Mouse (Mus musculus) G1E (cell line): ENCODE results near the gene Prlh. TPM values are rescaled to one million over a fixed set of nuclear protein-coding genes. Genes with fewer than 3 reads are reported as not detected.

Source experiments
- ATAC-seq: 2 replicates; pipeline ENCODE4 v1.8.0; 2016; ENCODE audit warnings: mild to moderate bottlenecking; ENCODE audit not compliant: insufficient number of reproducible peaks, poor library complexity, low FRiP score, severe bottlenecking; ENCODE audit errors: extremely low read depth
- DNase-seq: peaks from one replicate; pipeline ENCODE4 v3.0.0; 2012; ENCODE audit warnings: low spot score
- H3K27me3 ChIP-seq: 2 replicates; pipeline ENCODE4 v1.6.1; 2012; ENCODE audit warnings: mild to moderate bottlenecking, low read length, inconsistent platforms; ENCODE audit not compliant: insufficient read depth
- H3K36me3 ChIP-seq: replicated peaks from 2 replicates; pipeline ENCODE3; 2012; ENCODE audit warnings: mild to moderate bottlenecking, inconsistent platforms
- H3K4me1 ChIP-seq: 2 replicates; pipeline ENCODE4 v1.6.1; 2012; ENCODE audit warnings: low read depth, low read length, inconsistent platforms, mixed read lengths; ENCODE audit not compliant: insufficient read depth
- H3K4me3 ChIP-seq: 2 replicates; pipeline ENCODE4 v1.5.1; 2012; ENCODE audit warnings: low read depth, mild to moderate bottlenecking, inconsistent platforms, low read length, moderate library complexity, mixed read lengths
- H3K9me3 ChIP-seq: replicated peaks from 2 replicates; pipeline ENCODE4 v1.6.1; 2012; ENCODE audit warnings: inconsistent platforms
- CTCF ChIP-seq: IDR thresholded peaks from 2 replicates; pipeline ENCODE4 v1.5.1; 2012; ENCODE audit warnings: low read depth, low read length, inconsistent platforms, mixed read lengths
- GATA1 ChIP-seq: IDR thresholded peaks from 2 replicates; pipeline ENCODE4 v1.6.1; 2012; ENCODE audit warnings: borderline replicate concordance, low read length, inconsistent platforms, mixed read lengths
- GATA2 ChIP-seq: IDR thresholded peaks from 2 replicates; pipeline ENCODE4 v1.6.1; 2012; ENCODE audit warnings: low read depth, low read length, inconsistent platforms, borderline replicate concordance
- POLR2AphosphoS5 ChIP-seq: IDR thresholded peaks from 2 replicates; pipeline ENCODE4 v1.6.1; 2012; ENCODE audit warnings: low read depth, low read length, inconsistent platforms; ENCODE audit not compliant: insufficient replicate concordance
- TAL1 ChIP-seq: conservative IDR thresholded peaks from 2 replicates; pipeline ENCODE4 v1.6.1; 2012; ENCODE audit warnings: low read depth, low read length, inconsistent platforms, mixed read lengths
- polyA plus RNA-seq: library from polyadenylated mRNA; stranded (reverse); fragments of >175 nt; gene quantifications from 2 replicates; pipeline ENCODE4 v1.2.3, GENCODE M21; 2012
- total RNA-seq, 2 experiments: library from RNA; stranded (forward) in 1 of 2; stranded (reverse) in 1 of 2; fragments of 200-1000 nt in 1 of 2; fragments of >200 nt in 1 of 2; fragmentation: Nextera tagmentation in 1 of 2; gene quantifications; 2 replicates each; pipeline ENCODE4 v1.2.3; 2014 to 2017

Prlh gene
- total and polyA plus RNA-seq, 3 experiments, result not detected

DNA sequence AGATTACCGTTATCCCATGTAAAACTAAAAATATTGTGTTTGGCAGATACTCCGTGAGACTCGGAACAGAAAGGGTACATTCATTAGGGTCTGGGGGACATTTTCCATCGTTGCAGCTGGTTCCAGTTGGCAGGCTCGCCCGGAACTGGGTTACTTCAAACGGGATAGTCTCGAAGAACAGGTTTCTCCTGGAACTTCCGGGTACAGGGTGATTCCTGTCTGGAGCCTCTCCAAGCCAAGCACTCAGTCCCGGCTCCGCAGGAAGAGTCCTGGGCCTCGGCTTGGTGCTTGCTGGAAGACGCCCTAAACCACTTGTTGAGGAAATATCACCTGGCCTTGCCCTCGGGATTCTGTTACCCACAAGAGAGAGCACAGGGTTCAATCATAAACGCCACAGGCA is 25.6 kb upstream of the Prlh start:
- DNase-seq (no peak), ATAC-seq (no peak)
- TF ChIP-seq CTCF (no peak), POLR2AphosphoS5 (no peak), GATA2 (no peak), GATA1 (no peak), TAL1 (no peak)
- Histone ChIP-seq H3K4me1 (no peaks in the 10 kb centered on the region), H3K27me3 (no peaks in the 10 kb centered on the region; the same call in 1 of the 2 replicates), H3K4me3 (no peak overlapping the region), H3K36me3 (no peaks in the 10 kb centered on the region), H3K9me3 (peaks cover 85% of the 10 kb centered on the region)

DNA sequence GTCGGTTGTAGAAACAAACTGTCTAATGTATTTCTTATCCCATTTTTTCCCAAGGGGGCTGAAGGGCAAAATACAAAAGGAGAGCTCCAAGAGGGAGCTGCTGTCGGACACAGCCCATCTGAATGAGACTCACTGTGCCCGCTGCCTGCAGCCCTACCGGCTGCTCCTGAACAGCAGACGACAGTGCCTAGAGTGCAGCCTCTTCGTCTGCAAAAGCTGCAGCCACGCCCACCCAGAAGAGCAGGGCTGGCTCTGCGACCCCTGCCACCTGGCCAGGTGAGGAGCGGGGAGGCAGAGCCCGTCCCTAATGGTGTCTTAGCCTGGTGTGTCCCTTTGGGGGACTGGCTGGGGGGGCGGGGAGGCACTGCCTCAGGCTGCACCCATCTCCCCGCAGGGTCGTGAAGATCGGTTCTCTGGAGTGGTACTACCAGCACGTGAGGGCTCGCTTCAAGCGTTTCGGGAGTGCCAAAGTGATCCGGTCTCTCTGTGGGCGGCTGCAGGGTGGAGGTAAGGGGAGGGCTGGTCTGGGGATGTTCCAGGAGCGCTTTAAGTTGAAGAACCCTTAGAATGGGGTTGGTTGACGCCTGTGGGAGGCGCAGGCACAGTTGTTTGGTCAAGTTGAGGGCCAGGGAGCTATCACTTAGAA is 24.9 kb upstream of the Prlh start:
- no peak for TF ChIP-seq POLR2AphosphoS5
- TF ChIP-seq CTCF, result no peak
- TF ChIP-seq GATA2, result no peak
- no peak for TF ChIP-seq TAL1
- Histone ChIP-seq H3K27me3 (no peaks in the 10 kb centered on the region; the same call in 1 of the 2 replicates), H3K4me3 (no peak overlapping the region; the same call in 1 of the 2 replicates), H3K4me1 (no peaks in the 10 kb centered on the region), H3K36me3 (no peaks in the 10 kb centered on the region), H3K9me3 (peaks cover 85% of the 10 kb centered on the region)
- ATAC-seq (no peak), DNase-seq (no peak)

DNA sequence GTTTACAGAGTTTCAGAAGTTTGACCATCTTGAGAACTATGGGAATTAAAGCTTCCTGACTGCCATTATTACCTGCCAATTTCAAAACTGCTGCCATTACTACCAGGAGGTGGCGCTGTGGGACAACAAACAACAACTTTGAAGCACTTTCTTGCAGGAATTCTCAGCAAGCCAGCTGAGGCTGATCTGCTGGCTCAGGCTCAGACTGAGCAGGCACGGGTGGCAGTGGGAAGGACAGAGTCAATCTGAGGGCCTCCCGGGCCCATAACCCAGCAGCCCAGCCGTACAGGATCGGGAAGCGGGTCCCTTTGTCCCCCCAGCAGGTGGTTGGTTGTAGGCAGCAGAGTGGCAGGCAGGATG is 24.4 kb upstream of the Prlh start:
- DNase-seq, result no peak
- Histone ChIP-seq H3K4me3 (no peak overlapping the region), H3K9me3 (peaks cover 86% of the 10 kb centered on the region), H3K27me3 (no peaks in the 10 kb centered on the region; the same call in 1 of the 2 replicates), H3K4me1 (no peaks in the 10 kb centered on the region), H3K36me3 (no peaks in the 10 kb centered on the region)
- ATAC-seq, result no peak
- TF ChIP-seq CTCF (0 out of 2 replicates have a peak, but pooled peaks have one; percentile 5), GATA1 (no peak), TAL1 (no peak)

DNA sequence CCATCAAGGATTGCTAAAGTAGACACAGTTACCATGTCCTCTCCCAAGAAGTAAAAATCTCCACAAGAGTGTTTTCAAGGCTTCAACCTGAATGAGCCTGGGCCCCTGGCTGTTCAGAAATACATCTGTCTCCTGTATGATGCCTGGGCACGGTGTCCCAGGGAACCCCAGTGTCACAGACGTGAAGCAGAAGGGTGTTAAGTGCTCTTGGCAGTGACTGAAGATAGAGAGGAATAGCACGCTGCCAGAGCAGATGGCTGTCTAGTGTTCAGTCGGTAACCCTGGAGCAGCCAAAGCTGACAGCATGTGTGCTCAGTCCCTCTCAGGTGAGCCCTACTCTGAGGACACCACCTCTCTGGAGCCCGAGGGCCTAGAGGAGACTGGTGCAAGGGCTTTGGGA is 19.9 kb upstream of the Prlh start:
- no peak overlapping the region for H3K4me3 ChIP-seq
- DNase-seq, result no peak
- H3K9me3 ChIP-seq, result peaks cover 86% of the 10 kb centered on the region
- no peaks in the 10 kb centered on the region; the same call in 1 of the 2 replicates for H3K27me3 ChIP-seq
- TF ChIP-seq POLR2AphosphoS5 (no peak), GATA1 (no peak), TAL1 (no peak), GATA2 (no peak), CTCF (no peak)
- H3K4me1 ChIP-seq, result no peaks in the 10 kb centered on the region
- H3K36me3 ChIP-seq, result no peaks in the 10 kb centered on the region
- no peak for ATAC-seq

DNA sequence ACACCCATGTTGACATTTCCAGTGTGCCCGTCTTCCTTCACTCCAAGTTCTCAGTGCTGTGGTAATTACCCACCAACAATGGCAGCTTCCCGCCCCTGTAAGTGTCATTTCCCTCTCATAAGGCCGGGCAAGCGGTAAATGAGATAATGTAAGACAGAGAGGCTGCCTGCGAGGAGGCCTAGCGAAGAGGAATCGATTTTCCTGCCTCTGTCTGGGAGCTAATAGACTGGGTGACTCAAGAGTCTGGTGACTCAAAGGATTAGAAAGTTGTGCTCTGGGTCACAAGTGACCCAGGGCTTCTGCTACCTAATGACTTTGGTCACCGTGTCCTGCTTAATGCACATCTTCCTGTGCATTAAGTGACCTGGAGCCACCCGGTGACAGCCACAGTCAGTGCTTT is 15.9 kb upstream of the Prlh start:
- Histone ChIP-seq H3K4me3 (no peak overlapping the region), H3K27me3 (no peaks in the 10 kb centered on the region), H3K9me3 (peaks cover 84% of the 10 kb centered on the region), H3K36me3 (no peaks in the 10 kb centered on the region), H3K4me1 (no peaks in the 10 kb centered on the region)
- DNase-seq, result no peak
- TF ChIP-seq POLR2AphosphoS5, result no peak
- no peak for TF ChIP-seq CTCF
- ATAC-seq, result no peak

DNA sequence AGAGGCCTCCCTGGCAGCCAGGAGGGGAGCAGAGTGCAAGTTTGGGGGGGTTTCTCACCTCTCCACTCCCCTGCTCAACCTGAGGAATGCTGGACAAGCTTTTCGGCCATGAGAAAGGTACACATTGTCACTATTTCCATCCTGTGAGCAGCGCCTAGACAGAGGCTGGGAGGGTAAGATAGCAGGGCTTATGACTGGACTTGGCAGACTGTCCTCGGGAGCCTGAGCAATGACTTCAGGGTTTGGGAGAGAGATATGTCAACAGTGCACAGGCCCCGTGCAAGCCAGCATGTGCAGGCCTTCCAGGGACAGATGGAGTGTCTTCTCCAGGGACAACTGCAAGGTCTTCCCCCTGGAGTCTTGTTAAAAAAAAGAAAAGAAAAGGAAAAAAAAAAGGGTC is 12.9 kb upstream of the Prlh start:
- ATAC-seq, result no peak
- H3K4me3 ChIP-seq, result no peak overlapping the region
- no peaks in the 10 kb centered on the region for H3K4me1 ChIP-seq
- no peak for TF ChIP-seq TAL1
- TF ChIP-seq POLR2AphosphoS5, result no peak
- no peak for TF ChIP-seq GATA1
- no peak for TF ChIP-seq CTCF
- no peak for TF ChIP-seq GATA2
- H3K36me3 ChIP-seq, result no peaks in the 10 kb centered on the region
- DNase-seq, result no peak
- H3K27me3 ChIP-seq, result no peaks in the 10 kb centered on the region
- H3K9me3 ChIP-seq, result peaks cover 87% of the 10 kb centered on the region

DNA sequence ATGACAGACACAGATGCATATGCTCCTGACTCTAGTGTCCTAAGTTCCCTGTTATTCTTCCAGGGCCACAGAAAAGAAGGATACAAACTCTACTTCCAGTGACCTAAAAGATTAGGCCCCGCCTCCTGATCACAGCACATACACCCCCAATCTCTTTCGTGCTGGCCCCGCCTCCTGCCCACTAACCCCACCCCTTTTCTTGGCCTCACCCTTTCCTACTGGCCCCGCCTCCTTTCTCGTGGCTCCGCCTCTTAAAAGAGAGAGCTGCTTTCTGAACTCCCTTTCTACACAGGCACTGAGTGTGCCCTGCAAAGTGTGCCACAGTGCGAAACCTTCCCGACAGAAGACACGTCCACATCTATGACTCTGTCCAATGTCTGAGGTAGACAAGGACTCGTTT is 7.7 kb upstream of the Prlh start:
- DNase-seq, result no peak
- no peak overlapping the region for H3K4me3 ChIP-seq
- ATAC-seq, result no peak
- no peaks in the 10 kb centered on the region for H3K4me1 ChIP-seq
- TF ChIP-seq CTCF (no peak), GATA1 (no peak), GATA2 (no peak), POLR2AphosphoS5 (no peak), TAL1 (no peak)
- H3K9me3 ChIP-seq, result peaks cover 90% of the 10 kb centered on the region
- H3K36me3 ChIP-seq, result no peaks in the 10 kb centered on the region
- H3K27me3 ChIP-seq, result no peaks in the 10 kb centered on the region
